Mouse (Mus musculus) liver, postnatal 0 days (tissue): ENCODE measurements around the gene Csrp1.

ENCODE experiments used
- CTCF ChIP-seq: sonication (generic); IDR thresholded peaks from 2 replicates; pipeline ENCODE4 v1.5.1; 2016; ENCODE audit warnings: antibody characterized with exemption, low read depth
- EP300 ChIP-seq: IDR thresholded peaks from 2 replicates; pipeline ENCODE4 v1.6.1; 2016; ENCODE audit warnings: antibody characterized with exemption, low read depth, mild to moderate bottlenecking

- TF ChIP-seq EP300 (no peak), CTCF (no peak)
These were observed 37.4 kb downstream of the Csrp1 start for GRCm38 (mm10) chr1:135757287-135757686.
